Mouse (Mus musculus) gonadal fat pad, adult 2 months (tissue): ENCODE measurements around the gene Tsg101. TPM values are rescaled to one million over a fixed set of nuclear protein-coding genes. Genes with fewer than 3 reads are reported as not detected.

Experiments used
- polyA plus RNA-seq: library from polyadenylated mRNA; depleted of rRNA; stranded (reverse); fragments of >200 nt; gene quantifications from 2 replicates; pipeline ENCODE4 v1.2.3, GENCODE M21; 2012; rRNA removed

Gene Tsg101
- polyA plus RNA-seq, 1 experiment: 103 TPM

Other genes with a start within 250 kb of the Tsg101 start
- 0.29 and 0.66 TPM in 2 replicates for gene Tph1, start 247.4 kb downstream of the Tsg101 start, polyA plus RNA-seq
- 4.3 and 5.4 TPM in 2 replicates for gene Saal1, start 209.3 kb downstream of the Tsg101 start, polyA plus RNA-seq
- 7.1 and 9.3 TPM in 2 replicates for gene Saa3, start 204.3 kb downstream of the Tsg101 start, polyA plus RNA-seq
- gene Saa4, start 187.4 kb downstream of the Tsg101 start, polyA plus RNA-seq: 0.04 TPM in 1 of 2 replicates, not detected in the other
- gene Saa1, start 177.0 kb downstream of the Tsg101 start, polyA plus RNA-seq: 0.23 TPM in 1 of 2 replicates, not detected in the other
- not detected in 2 replicates for gene Saa2, start 168.2 kb downstream of the Tsg101 start, polyA plus RNA-seq
- 17.9 and 20.3 TPM in 2 replicates for gene Hps5, start 123.9 kb downstream of the Tsg101 start, polyA plus RNA-seq
- 9.7 and 10.6 TPM in 2 replicates for gene Gtf2h1, start 123.9 kb downstream of the Tsg101 start, polyA plus RNA-seq
- 562 and 1,009 TPM in 2 replicates for gene Ldha, start 78.5 kb downstream of the Tsg101 start, polyA plus RNA-seq
- gene Ldhc, start 58.8 kb downstream of the Tsg101 start, polyA plus RNA-seq: 3.6 and 10.2 TPM in 2 replicates
- gene Uevld, start 38.6 kb upstream of the Tsg101 start, polyA plus RNA-seq: 6.5 and 7.6 TPM in 2 replicates
- gene Gm9999, start 63.6 kb upstream of the Tsg101 start, polyA plus RNA-seq: 7.5 and 11.2 TPM in 2 replicates
- 8.0 and 12.0 TPM in 2 replicates for gene Spty2d1, start 88.4 kb upstream of the Tsg101 start, polyA plus RNA-seq
- gene Tmem86a, start 130.6 kb upstream of the Tsg101 start, polyA plus RNA-seq: 28.8 and 29.4 TPM in 2 replicates
- gene Ptpn5, start 213.7 kb upstream of the Tsg101 start, polyA plus RNA-seq: 65.1 and 69.4 TPM in 2 replicates